Mouse (Mus musculus) stomach, postnatal 0 days (tissue): ENCODE results near the gene Pgghg.

ENCODE experiments used
- CTCF ChIP-seq: IDR thresholded peaks from 2 replicates; pipeline ENCODE4 v1.5.1; 2016; ENCODE audit warnings: antibody characterized with exemption, low read depth, mild to moderate bottlenecking, moderate library complexity
- EP300 ChIP-seq: optimal IDR thresholded peaks from 2 replicates; pipeline ENCODE3; 2016; ENCODE audit warnings: antibody characterized with exemption

GRCm38 (mm10) chr7:140942811-140943210 is 1.6 kb downstream of the Pgghg start:
- TF ChIP-seq CTCF = no peak
- TF ChIP-seq EP300 = no peak
